ENCODE assay signal across 8 mouse cellular contexts in the genomic region with DNA sequence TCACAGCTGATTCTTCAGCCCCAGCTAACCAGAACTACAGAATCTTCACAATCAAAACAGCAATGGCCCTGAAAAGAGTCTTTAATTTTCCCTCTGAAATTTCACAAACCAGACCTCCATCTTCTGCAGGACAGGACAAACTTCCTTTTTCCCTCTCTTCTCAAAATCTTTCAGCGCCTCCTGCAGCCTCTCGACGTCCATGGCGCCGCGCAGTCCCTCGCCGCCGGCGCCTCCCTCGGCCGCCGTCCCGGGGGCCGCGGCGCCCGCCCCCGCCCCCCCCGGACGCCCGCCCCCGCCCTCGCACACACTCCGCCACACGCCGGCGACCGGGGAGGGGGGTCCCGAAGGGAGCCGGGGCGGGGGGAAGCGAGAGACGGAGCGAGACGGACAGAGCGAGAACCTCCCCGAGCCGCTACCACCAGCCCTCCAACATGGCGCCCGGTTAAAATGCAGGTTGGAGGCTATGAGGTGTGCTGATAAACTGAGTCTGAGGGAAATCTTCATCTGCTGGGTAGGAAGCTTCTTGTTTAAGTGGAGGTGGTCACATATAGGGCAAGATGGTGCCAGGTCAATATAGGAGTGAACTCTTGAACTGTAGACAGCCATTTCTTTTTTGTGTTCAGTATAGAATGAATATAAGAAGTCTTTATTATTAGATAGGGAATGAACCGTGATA. TPM values are rescaled to one million over a fixed set of nuclear protein-coding genes. Genes with fewer than 3 reads are reported as not detected.
DNase-seq lines count a peak whose midpoint lies in the region; ATAC-seq and TF ChIP-seq lines count a peak whose summit lies in the region.
"Not testable (repeated sequence)": the region's sequence is repeated elsewhere in the genome, so short reads cannot be mapped to it uniquely, and the experiment has no call there.

No protein-coding gene starts in this region.

- not testable (repeated sequence) for TF ChIP-seq EP300 in liver, embryonic 14.5 days (IDR thresholded peaks at IDR 0.05; ENCODE audit: low read depth)

- TF ChIP-seq CTCF in E14TG2a.4 (conservative IDR thresholded peaks at IDR 0.05; ENCODE audit: low read length); kidney, adult 2 months (conservative IDR thresholded peaks at IDR 0.05; ENCODE audit: insufficient read depth, insufficient read length, low read depth, low read length); liver, embryonic 14.5 days (IDR thresholded peaks at IDR 0.05; ENCODE audit: low read depth); small intestine, adult 2 months (IDR thresholded peaks at IDR 0.05; ENCODE audit: extremely low read depth, insufficient read length, insufficient replicate concordance, low read depth, low read length): not testable (repeated sequence)

- H3K4me2 ChIP-seq in forebrain, embryonic 11.5 days (ENCODE audit: low read depth, low read length, severe bottlenecking): peak overlapping the region; percentile 40
- peak overlapping the region; percentile 48 for H3K4me2 ChIP-seq in heart, embryonic 15.5 days
- peak overlapping the region; percentile 60 for H3K4me2 ChIP-seq in liver, embryonic 14.5 days (ENCODE audit: low read depth)
- peak overlapping the region; percentile 50 for H3K4me2 ChIP-seq in midbrain, embryonic 13.5 days (replicated peaks)

- H3K27ac ChIP-seq in forebrain, embryonic 11.5 days (ENCODE audit: low read depth, low read length); liver, embryonic 14.5 days; small intestine, adult 2 months (ENCODE audit: insufficient read depth, low read depth, low read length): not testable (repeated sequence)
- peak overlapping the region; percentile 76 for H3K27ac ChIP-seq in heart, embryonic 15.5 days
- peak overlapping the region; percentile 57 for H3K27ac ChIP-seq in kidney, adult 2 months (ENCODE audit: insufficient read depth, low read depth, low read length)
- H3K27ac ChIP-seq in midbrain, embryonic 13.5 days: peak overlapping the region; percentile 65

- TF ChIP-seq POLR2A in kidney, adult 2 months (IDR thresholded peaks at IDR 0.05; ENCODE audit: low read depth, low read length); small intestine, adult 2 months (IDR thresholded peaks at IDR 0.05; ENCODE audit: low read depth, low read length): not testable (repeated sequence)

- H3K9ac ChIP-seq in forebrain, embryonic 11.5 days (ENCODE audit: low read length): peak overlapping the region; percentile 55
- H3K9ac ChIP-seq in heart, embryonic 15.5 days: not testable (repeated sequence)
- peak overlapping the region; percentile 51 for H3K9ac ChIP-seq in liver, embryonic 14.5 days (replicated peaks)
- H3K9ac ChIP-seq in midbrain, embryonic 13.5 days (replicated peaks): peak overlapping the region; percentile 59

- peaks cover 29% of the 10 kb centered on the region for H3K9me3 ChIP-seq in E14TG2a.4 (ENCODE audit: low read length)
- H3K9me3 ChIP-seq in forebrain, embryonic 11.5 days (ENCODE audit: control insufficient read depth, low read length); heart, embryonic 15.5 days (replicated peaks); liver, embryonic 14.5 days (ENCODE audit: control insufficient read depth, low read length); midbrain, embryonic 13.5 days: not testable (repeated sequence)

- H3K27me3 ChIP-seq in E14TG2a.4 (ENCODE audit: insufficient read depth, low read length); forebrain, embryonic 11.5 days (ENCODE audit: control insufficient read depth, insufficient read depth, low read length); heart, embryonic 15.5 days; kidney, adult 2 months (replicated peaks; ENCODE audit: control insufficient read depth, insufficient read depth, low read length); liver, embryonic 14.5 days (ENCODE audit: control insufficient read depth, insufficient read depth, low read length); midbrain, embryonic 13.5 days; small intestine, adult 2 months (ENCODE audit: control insufficient read depth, insufficient read depth, low read length): not testable (repeated sequence)

- DNase-seq in cerebellum, postnatal 25 days: peak; percentile 31 to 36
- DNase-seq in forebrain, embryonic 11.5 days (ENCODE audit: low spot score); kidney, adult 2 months: not testable (repeated sequence)
- peak in 1 of 3 experiments; percentile 9 for DNase-seq in liver, embryonic 14.5 days (ENCODE audit: low read depth in 3 of 3, low spot score in 3 of 3)

- not testable (repeated sequence) for H3K4me1 ChIP-seq in E14TG2a.4 (replicated peaks; ENCODE audit: low read depth, low read length); forebrain, embryonic 11.5 days (replicated peaks; ENCODE audit: control insufficient read depth, insufficient read depth, low read length); liver, embryonic 14.5 days (replicated peaks; ENCODE audit: control insufficient read depth in 2 of 2, insufficient read depth in 2 of 2, low read length in 1 of 2); midbrain, embryonic 13.5 days (replicated peaks); small intestine, adult 2 months (ENCODE audit: control insufficient read depth, insufficient read depth, insufficient read length, low read length)
- H3K4me1 ChIP-seq in heart, embryonic 15.5 days (replicated peaks): peaks cover 36% of the 10 kb centered on the region
- peaks cover 18% of the 10 kb centered on the region for H3K4me1 ChIP-seq in kidney, adult 2 months (ENCODE audit: control insufficient read depth, insufficient read depth, low read length)

- H3K36me3 ChIP-seq in E14TG2a.4 (ENCODE audit: insufficient read depth, low read length); forebrain, embryonic 11.5 days (ENCODE audit: control insufficient read depth, insufficient read depth, low read length); heart, embryonic 15.5 days; kidney, adult 2 months (ENCODE audit: control insufficient read depth, insufficient read depth, low read length); liver, embryonic 14.5 days (replicated peaks; ENCODE audit: control insufficient read depth, insufficient read depth, low read depth); midbrain, embryonic 13.5 days; small intestine, adult 2 months (ENCODE audit: control insufficient read depth, insufficient read depth, low read length): not testable (repeated sequence)

- 4% methylated on average over 18 of the region's 42 CpGs for WGBS in forebrain, embryonic 11.5 days
- 2% methylated on average over 36 of the region's 42 CpGs for WGBS in heart, embryonic 15.5 days
- 3% methylated on average over 28 of the region's 42 CpGs for WGBS in kidney, adult 2 months
- 4% methylated on average over 24 of the region's 42 CpGs for WGBS in liver, embryonic 14.5 days (ENCODE audit: insufficient replicate concordance)
- WGBS in midbrain, embryonic 13.5 days: 2% methylated on average over 39 of the region's 42 CpGs
- WGBS in small intestine, adult 2 months: 3% methylated on average over 40 of the region's 42 CpGs

- peak; percentile 80 for ATAC-seq in forebrain, embryonic 11.5 days (replicated peaks; ENCODE audit: low FRiP score)
- peak; percentile 81 for ATAC-seq in heart, embryonic 15.5 days (replicated peaks; ENCODE audit: insufficient number of reproducible peaks, insufficient read depth, low FRiP score, low read depth)
- peak; percentile 78 for ATAC-seq in liver, embryonic 14.5 days (ENCODE audit: insufficient read depth)
- ATAC-seq in midbrain, embryonic 13.5 days: peak; percentile 84

- peak overlapping the region; percentile 67 for H3K4me3 ChIP-seq in E14TG2a.4 (replicated peaks; ENCODE audit: low read length)
- peak overlapping the region; percentile 37 for H3K4me3 ChIP-seq in forebrain, embryonic 11.5 days (ENCODE audit: low read depth, low read length)
- H3K4me3 ChIP-seq in heart, embryonic 15.5 days: peak overlapping the region; percentile 53
- peak overlapping the region; percentile 51 for H3K4me3 ChIP-seq in kidney, adult 2 months (ENCODE audit: insufficient read depth, low read depth, low read length)
- peak overlapping the region; percentile 27 to 56; a peak in 3 of 4 replicates for H3K4me3 ChIP-seq in liver, embryonic 14.5 days (ENCODE audit: insufficient read depth in 1 of 2, low read depth in 2 of 2, low read length in 2 of 2)
- H3K4me3 ChIP-seq in midbrain, embryonic 13.5 days (replicated peaks): peak overlapping the region; percentile 42
- H3K4me3 ChIP-seq in small intestine, adult 2 months (ENCODE audit: low read depth, low read length): peak overlapping the region; percentile 29

RNA-seq across cellular contexts. Expression of a gene that starts 30.6 kb away (rescaled TPM):
- polyA plus RNA-seq in forebrain, embryonic 11.5 days (2014; fragmentation: Nextera tagmentation; extraction: Ambion mirVana): 74.3 and 80.3 TPM in 2 replicates
- 81.0 and 91.2 TPM in 2 replicates for polyA plus RNA-seq in heart, embryonic 15.5 days (2015; fragmentation: Nextera tagmentation; extraction: Ambion mirVana)
- 57.2 and 70.7 TPM in 2 replicates for polyA plus RNA-seq in kidney, adult 2 months (2012; rRNA removed)
- polyA plus RNA-seq in liver, embryonic 14.5 days (2012; rRNA removed): 13.9 and 20.8 TPM in 2 replicates
- polyA plus RNA-seq in liver, embryonic 14.5 days (2014; fragmentation: Nextera tagmentation; extraction: Ambion mirVana): 36.5 and 37.4 TPM in 2 replicates
- polyA plus RNA-seq in midbrain, embryonic 13.5 days (2015; fragmentation: Nextera tagmentation; extraction: Ambion mirVana): 81.8 and 87.6 TPM in 2 replicates
- polyA plus RNA-seq in small intestine, adult 2 months (2012; rRNA removed): 11.8 and 21.2 TPM in 2 replicates

RNA-seq across cellular contexts. Expression of a gene that starts 33.3 kb away (rescaled TPM):
- 107 and 109 TPM in 2 replicates for polyA plus RNA-seq in forebrain, embryonic 11.5 days (2014; fragmentation: Nextera tagmentation; extraction: Ambion mirVana)
- 114 and 122 TPM in 2 replicates for polyA plus RNA-seq in heart, embryonic 15.5 days (2015; fragmentation: Nextera tagmentation; extraction: Ambion mirVana)
- 83.2 and 105 TPM in 2 replicates for polyA plus RNA-seq in kidney, adult 2 months (2012; rRNA removed)
- 10.0 and 11.9 TPM in 2 replicates for polyA plus RNA-seq in liver, embryonic 14.5 days (2012; rRNA removed)
- polyA plus RNA-seq in liver, embryonic 14.5 days (2014; fragmentation: Nextera tagmentation; extraction: Ambion mirVana): 11.3 and 13.3 TPM in 2 replicates
- polyA plus RNA-seq in midbrain, embryonic 13.5 days (2015; fragmentation: Nextera tagmentation; extraction: Ambion mirVana): 108 and 109 TPM in 2 replicates
- 51.7 and 87.4 TPM in 2 replicates for polyA plus RNA-seq in small intestine, adult 2 months (2012; rRNA removed)

RNA-seq across cellular contexts. Expression of a gene that starts 37.6 kb away (rescaled TPM):
- polyA plus RNA-seq in forebrain, embryonic 11.5 days (2014; fragmentation: Nextera tagmentation; extraction: Ambion mirVana): 212 and 220 TPM in 2 replicates
- 25.2 and 34.3 TPM in 2 replicates for polyA plus RNA-seq in heart, embryonic 15.5 days (2015; fragmentation: Nextera tagmentation; extraction: Ambion mirVana)
- 5.7 and 6.6 TPM in 2 replicates for polyA plus RNA-seq in kidney, adult 2 months (2012; rRNA removed)
- polyA plus RNA-seq in liver, embryonic 14.5 days (2012; rRNA removed): 27.0 and 36.6 TPM in 2 replicates
- polyA plus RNA-seq in liver, embryonic 14.5 days (2014; fragmentation: Nextera tagmentation; extraction: Ambion mirVana): 45.2 and 48.2 TPM in 2 replicates
- polyA plus RNA-seq in midbrain, embryonic 13.5 days (2015; fragmentation: Nextera tagmentation; extraction: Ambion mirVana): 102 and 104 TPM in 2 replicates
- 2.2 and 5.6 TPM in 2 replicates for polyA plus RNA-seq in small intestine, adult 2 months (2012; rRNA removed)
